Mouse (Mus musculus): ENCODE data around the gene Taf15. TPM values are rescaled to one million over a fixed set of nuclear protein-coding genes. Genes with fewer than 3 reads are reported as not detected.

Taf15 gene
- polyA plus RNA-seq, 1 experiment from 2014 or later, result 10.5 TPM

- ATAC-seq (replicated peaks; ENCODE audit: insufficient number of reproducible peaks, insufficient read depth, low FRiP score, low read depth), result no peak
- no peak overlapping the region for H3K4me3 ChIP-seq
- H3K4me1 ChIP-seq (replicated peaks), result peaks cover 39% of the 10 kb centered on the region
- peaks cover 8% of the 10 kb centered on the region; the same call in 1 of the 2 replicates for H3K27me3 ChIP-seq
- no peak overlapping the region for H3K4me2 ChIP-seq
- H3K27ac ChIP-seq, result no peak overlapping the region; the same call in 1 of the 2 replicates
- 54% methylated on average over 9 of the region's 9 CpGs for WGBS
- H3K9ac ChIP-seq, result no peak overlapping the region
- H3K36me3 ChIP-seq, result no peaks in the 10 kb centered on the region
- no peaks in the 10 kb centered on the region for H3K9me3 ChIP-seq (replicated peaks)
These were observed 14.8 kb upstream of the Taf15 start for GRCm38 (mm10) chr11:83457912-83458601.

- 72% methylated on average over 10 of the region's 10 CpGs for WGBS
- Histone ChIP-seq H3K4me1 (replicated peaks) (peaks cover 36% of the 10 kb centered on the region), H3K36me3 (no peaks in the 10 kb centered on the region), H3K4me2 (peak overlapping the region; percentile 89), H3K4me3 (peak overlapping the region; percentile 73), H3K27ac (no peak overlapping the region), H3K27me3 (peaks cover 32% of the 10 kb centered on the region), H3K9me3 (replicated peaks) (no peaks in the 10 kb centered on the region), H3K9ac (no peak overlapping the region)
- no peak for ATAC-seq (replicated peaks; ENCODE audit: insufficient number of reproducible peaks, insufficient read depth, low FRiP score, low read depth)
These were observed 11.3 kb upstream of the Taf15 start for GRCm38 (mm10) chr11:83461462-83462027.

GRCm38 (mm10) chr11:83462711-83463244, 10.1 kb upstream of the Taf15 start, which contains the start of gene Mmp28:
Gene Mmp28 (minus strand): TSS chr11:83463071.
- H3K4me2 ChIP-seq, result peak within 1 kb of the TSS; percentile 89
- WGBS, result under 1% methylated on average over 42 of the region's 42 CpGs
- H3K4me3 ChIP-seq, result peak within 1 kb of the TSS; percentile 73
- no peaks in the 10 kb centered on the region for H3K9me3 ChIP-seq (replicated peaks)
- H3K27me3 ChIP-seq, result peaks cover 32% of the 10 kb centered on the region
- peaks cover 42% of the 10 kb centered on the region for H3K4me1 ChIP-seq (replicated peaks)
- H3K9ac ChIP-seq, result peak within 1 kb of the TSS; percentile 70
- H3K36me3 ChIP-seq, result no peaks in the 10 kb centered on the region
- ATAC-seq (replicated peaks; ENCODE audit: insufficient number of reproducible peaks, insufficient read depth, low FRiP score, low read depth), result peak; percentile 60; the same call in 1 of the 2 replicates
- H3K27ac ChIP-seq, result peak within 1 kb of the TSS; percentile 4; the same call in 1 of the 2 replicates

- no peak overlapping the region for H3K4me2 ChIP-seq
- H3K4me1 ChIP-seq (replicated peaks), result peaks cover 44% of the 10 kb centered on the region
- WGBS, result 21% methylated on average over 2 of the region's 2 CpGs
- H3K27me3 ChIP-seq, result peaks cover 32% of the 10 kb centered on the region
- no peak for ATAC-seq (replicated peaks; ENCODE audit: insufficient number of reproducible peaks, insufficient read depth, low FRiP score, low read depth)
- H3K9ac ChIP-seq, result no peak overlapping the region
- H3K27ac ChIP-seq, result peak overlapping the region; percentile 62
- H3K9me3 ChIP-seq (replicated peaks), result no peaks in the 10 kb centered on the region
- H3K36me3 ChIP-seq, result no peaks in the 10 kb centered on the region
- no peak overlapping the region for H3K4me3 ChIP-seq
These were observed 6.9 kb upstream of the Taf15 start for GRCm38 (mm10) chr11:83465976-83466375.

- Histone ChIP-seq H3K27ac (peak overlapping the region; percentile 62), H3K9me3 (replicated peaks) (no peaks in the 10 kb centered on the region), H3K36me3 (no peaks in the 10 kb centered on the region), H3K4me2 (peak overlapping the region; percentile 27; the same call in 1 of the 2 replicates), H3K9ac (no peak overlapping the region), H3K4me3 (no peak overlapping the region), H3K4me1 (replicated peaks) (peaks cover 43% of the 10 kb centered on the region), H3K27me3 (peaks cover 24% of the 10 kb centered on the region)
- ATAC-seq (replicated peaks; ENCODE audit: insufficient number of reproducible peaks, insufficient read depth, low FRiP score, low read depth), result peak; percentile 83
- 8% methylated on average over 11 of the region's 11 CpGs for WGBS
These were observed 5.7 kb upstream of the Taf15 start for GRCm38 (mm10) chr11:83467120-83467652.

- 89% methylated on average over 3 of the region's 3 CpGs for WGBS
These were observed 4.1 kb upstream of the Taf15 start for GRCm38 (mm10) chr11:83468765-83469164.

DNA sequence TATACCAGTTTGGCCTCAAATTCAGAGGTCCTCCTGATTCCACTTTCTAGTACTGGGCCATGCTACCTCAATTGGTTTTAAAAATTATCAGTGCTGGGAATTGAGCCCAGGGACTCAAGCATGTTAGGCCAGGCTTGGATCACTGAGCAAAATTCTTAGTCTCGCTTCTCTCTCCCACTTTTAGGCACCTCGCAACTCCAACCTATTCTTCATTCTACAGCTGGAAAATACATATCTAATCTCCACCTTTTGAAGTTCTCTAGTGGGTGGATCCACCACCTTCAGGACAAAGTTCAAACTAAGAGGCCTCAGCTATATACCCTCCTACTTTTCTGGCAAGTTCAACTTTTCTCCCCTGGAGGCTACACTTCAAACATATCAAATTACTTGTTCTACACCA, 1.1 kb upstream of the Taf15 start:
- Histone ChIP-seq H3K4me3 (no peak overlapping the region), H3K9me3 (replicated peaks) (no peaks in the 10 kb centered on the region), H3K4me1 (replicated peaks) (peaks cover 30% of the 10 kb centered on the region), H3K9ac (no peak overlapping the region), H3K4me2 (peak overlapping the region; percentile 68; the same call in 1 of the 2 replicates), H3K36me3 (peaks cover 4% of the 10 kb centered on the region), H3K27ac (no peak overlapping the region), H3K27me3 (no peaks in the 10 kb centered on the region)
- WGBS, result 73% methylated on average over 2 of the region's 2 CpGs
- ATAC-seq (replicated peaks; ENCODE audit: insufficient number of reproducible peaks, insufficient read depth, low FRiP score, low read depth), result no peak

More at GRCm38 (mm10) chr11:83468765-83469164, 4.1 kb upstream of the Taf15 start:
- Histone ChIP-seq H3K9ac (no peak overlapping the region), H3K36me3 (no peaks in the 10 kb centered on the region), H3K4me2 (no peak overlapping the region), H3K4me3 (no peak overlapping the region), H3K9me3 (replicated peaks) (no peaks in the 10 kb centered on the region), H3K27me3 (peaks cover 17% of the 10 kb centered on the region), H3K27ac (no peak overlapping the region), H3K4me1 (replicated peaks) (peaks cover 38% of the 10 kb centered on the region)
- ATAC-seq (replicated peaks; ENCODE audit: insufficient number of reproducible peaks, insufficient read depth, low FRiP score, low read depth), result no peak

GRCm38 (mm10) chr11:83473235-83474016, 540 bp downstream of the Taf15 start:
- Histone ChIP-seq H3K27me3 (no peaks in the 10 kb centered on the region), H3K9me3 (replicated peaks) (no peaks in the 10 kb centered on the region)

DNA sequence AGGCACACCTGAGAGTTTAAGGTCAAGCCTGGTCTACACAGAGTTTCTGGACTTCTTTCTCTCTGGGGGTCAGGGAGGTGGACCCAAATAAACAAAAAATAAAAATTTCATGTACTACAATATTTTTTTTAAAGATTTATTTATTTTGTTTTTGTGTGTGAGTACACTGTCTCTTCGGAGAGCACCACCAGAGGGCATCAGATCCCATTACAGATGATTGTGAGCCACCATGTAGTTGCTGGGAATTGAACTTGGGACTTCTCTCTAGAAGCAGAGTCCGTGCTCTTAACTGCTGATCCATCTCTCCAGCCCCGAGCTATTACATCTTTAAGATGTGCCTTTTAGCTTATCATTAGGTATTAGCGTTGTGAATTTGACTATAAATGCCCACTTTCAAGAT, 18.6 kb downstream of the Taf15 start:
- no peak for ATAC-seq (replicated peaks; ENCODE audit: insufficient number of reproducible peaks, insufficient read depth, low FRiP score, low read depth)
- Histone ChIP-seq H3K36me3 (peaks cover 19% of the 10 kb centered on the region), H3K9me3 (replicated peaks) (no peaks in the 10 kb centered on the region), H3K27me3 (no peaks in the 10 kb centered on the region), H3K4me2 (no peak overlapping the region), H3K4me3 (no peak overlapping the region), H3K27ac (no peak overlapping the region), H3K4me1 (replicated peaks) (no peaks in the 10 kb centered on the region; the same call in 1 of the 2 replicates), H3K9ac (no peak overlapping the region)
- WGBS, result 88% methylated on average over 4 of the region's 4 CpGs

More at GRCm38 (mm10) chr11:83473235-83474016, 540 bp downstream of the Taf15 start:
- peak; percentile 77 for ATAC-seq (replicated peaks; ENCODE audit: insufficient number of reproducible peaks, insufficient read depth, low FRiP score, low read depth)
- Histone ChIP-seq H3K4me3 (peak overlapping the region; percentile 94), H3K27ac (peak overlapping the region; percentile 89), H3K4me1 (replicated peaks) (peaks cover 17% of the 10 kb centered on the region), H3K36me3 (peaks cover 7% of the 10 kb centered on the region), H3K4me2 (peak overlapping the region; percentile 69), H3K9ac (peak overlapping the region; percentile 86)
- WGBS, result under 1% methylated on average over 40 of the region's 52 CpGs

GRCm38 (mm10) chr11:83495571-83495970, 22.7 kb downstream of the Taf15 start:
- Histone ChIP-seq H3K27ac (no peak overlapping the region), H3K9ac (no peak overlapping the region), H3K4me3 (no peak overlapping the region), H3K4me1 (replicated peaks) (no peaks in the 10 kb centered on the region; the same call in 1 of the 2 replicates), H3K27me3 (no peaks in the 10 kb centered on the region), H3K4me2 (no peak overlapping the region), H3K9me3 (replicated peaks) (no peaks in the 10 kb centered on the region), H3K36me3 (peaks cover 5% of the 10 kb centered on the region; the same call in 1 of the 2 replicates)
- ATAC-seq (replicated peaks; ENCODE audit: insufficient number of reproducible peaks, insufficient read depth, low FRiP score, low read depth), result no peak
- 84% methylated on average over 2 of the region's 2 CpGs for WGBS
